In genomic region chr1:126931754-126932153, GRCm38 (mm10) we compare ENCODE assay signal across 9 mouse cellular contexts.
A peak's percentile ranks its signal among the peaks of the same experiment; 100 is the strongest.
DNase-seq lines count a peak whose midpoint lies in the region; ATAC-seq and TF ChIP-seq lines count a peak whose summit lies in the region.
"Had no signal": no experiment of that assay in that cellular context is flagged by ENCODE, and none has a peak within 500 bp of the region (broad histone marks: within the 10 kb centered on the region; RNA-seq: fewer than 3 reads in every experiment).

No protein-coding gene starts in this region.

- WGBS in liver, embryonic 12.5 days (ENCODE audit: insufficient replicate concordance), result 2% methylated on average over 6 of the region's 6 CpGs
- 5% methylated on average over 6 of the region's 6 CpGs for WGBS in limb, embryonic 10.5 days
- under 1% methylated on average over 6 of the region's 6 CpGs for WGBS in midbrain, postnatal 0 days

- H3K4me2 ChIP-seq in liver, embryonic 12.5 days, result no peak overlapping the region
- H3K4me2 ChIP-seq in midbrain, postnatal 0 days (ENCODE audit: low read depth, low read length, poor library complexity, severe bottlenecking), result no peak overlapping the region

- ATAC-seq in liver, embryonic 12.5 days, result no peak
- no peak for ATAC-seq in midbrain, postnatal 0 days (ENCODE audit: low FRiP score)

- no peaks in the 10 kb centered on the region for H3K27me3 ChIP-seq in liver, embryonic 12.5 days (replicated peaks)
- H3K27me3 ChIP-seq in limb, embryonic 10.5 days (ENCODE audit: low read depth, poor library complexity, severe bottlenecking), result no peaks in the 10 kb centered on the region
- H3K27me3 ChIP-seq in midbrain, postnatal 0 days (ENCODE audit: insufficient read depth, low read length), result no peaks in the 10 kb centered on the region

- H3K36me3 ChIP-seq in liver, embryonic 12.5 days, result no peaks in the 10 kb centered on the region
- H3K36me3 ChIP-seq in limb, embryonic 10.5 days, result no peaks in the 10 kb centered on the region
- no peaks in the 10 kb centered on the region for H3K36me3 ChIP-seq in midbrain, postnatal 0 days (ENCODE audit: insufficient read depth, low read length)
- H3K36me3 ChIP-seq: G1E had no signal

- H3K9me3 ChIP-seq in liver, embryonic 12.5 days (replicated peaks), result no peaks in the 10 kb centered on the region
- no peaks in the 10 kb centered on the region for H3K9me3 ChIP-seq in limb, embryonic 10.5 days (replicated peaks)
- no peaks in the 10 kb centered on the region for H3K9me3 ChIP-seq in midbrain, postnatal 0 days (ENCODE audit: low read length)

- peak; percentile 63 for DNase-seq in liver
- DNase-seq in embryo, embryonic 11.5 days (ENCODE audit: low read depth, low spot score), result peak; percentile 77
- DNase-seq in heart, adult 18-20 months, result peak; percentile 65 to 90
- DNase-seq in kidney, adult 9 months, result peak; percentile 83
- DNase-seq in limb, embryonic 10.5 days (ENCODE audit: low spot score), result peak; percentile 87
- peak; percentile 92 for DNase-seq in midbrain, postnatal 0 days (ENCODE audit: low spot score)
- DNase-seq in spleen, postnatal 36 days (ENCODE audit: low spot score in 2 of 2), result peak; percentile 6 to 23

- TF ChIP-seq CTCF in midbrain, postnatal 0 days (IDR thresholded peaks at IDR 0.05), result peak; percentile 99

- H3K9ac ChIP-seq in liver, embryonic 12.5 days, result no peak overlapping the region
- H3K9ac ChIP-seq in midbrain, postnatal 0 days (replicated peaks; ENCODE audit: low read length, poor library complexity, severe bottlenecking), result no peak overlapping the region

- H3K4me1 ChIP-seq in liver, embryonic 12.5 days, result no peaks in the 10 kb centered on the region
- H3K4me1 ChIP-seq in limb, embryonic 10.5 days, result peaks cover 24% of the 10 kb centered on the region
- H3K4me1 ChIP-seq in midbrain, postnatal 0 days (ENCODE audit: insufficient read depth, low read length), result no peaks in the 10 kb centered on the region

- no peak overlapping the region for H3K27ac ChIP-seq in liver, embryonic 12.5 days
- no peak overlapping the region for H3K27ac ChIP-seq in limb, embryonic 10.5 days
- H3K27ac ChIP-seq in midbrain, postnatal 0 days (ENCODE audit: low read depth, low read length), result no peak overlapping the region

- H3K4me3 ChIP-seq in liver, embryonic 12.5 days, result no peak overlapping the region
- H3K4me3 ChIP-seq in limb, embryonic 10.5 days, result no peak overlapping the region
- no peak overlapping the region for H3K4me3 ChIP-seq in midbrain, postnatal 0 days (ENCODE audit: low read depth, low read length)

Comparison
In these comparisons a context has a peak if more than half of its experiments do, and no peak if none do; other contexts are left out.
1. DNase-seq: peak in every context shown above with its lines; median percentile 92 in midbrain, postnatal 0 days; 87 in limb, embryonic 10.5 days; 83 in kidney, adult 9 months; 78 in heart, adult 18-20 months; 77 in embryo, embryonic 11.5 days; 63 in liver; 14 in spleen, postnatal 36 days.